ENCODE assay signal across 7 mouse cellular contexts in genomic region chrX:70384917-70385275, GRCm38 (mm10). TPM values are rescaled to one million over a fixed set of nuclear protein-coding genes. Genes with fewer than 3 reads are reported as not detected.
DNase-seq lines count a peak whose midpoint lies in the region; ATAC-seq and TF ChIP-seq lines count a peak whose summit lies in the region.

No protein-coding gene starts in this region.

- no peaks in the 10 kb centered on the region for H3K4me1 ChIP-seq in lung, embryonic 15.5 days
- no peaks in the 10 kb centered on the region for H3K4me1 ChIP-seq in embryonic fibroblast, embryonic 13.5 days (ENCODE audit: control insufficient read depth, insufficient read depth, low read length)
- H3K4me1 ChIP-seq in limb, embryonic 11.5 days (ENCODE audit: control insufficient read depth, insufficient read depth, low read length), result no peaks in the 10 kb centered on the region
- no peaks in the 10 kb centered on the region for H3K4me1 ChIP-seq in olfactory bulb, adult 2 months (ENCODE audit: control insufficient read depth, insufficient read depth, low read length)

- 0 out of 2 replicates have a peak overlapping the region, but pooled peaks have one; percentile 47 for H3K9ac ChIP-seq in lung, embryonic 15.5 days
- no peak overlapping the region for H3K9ac ChIP-seq in limb, embryonic 11.5 days (ENCODE audit: low read length)

- H3K4me2 ChIP-seq in lung, embryonic 15.5 days, result peak overlapping the region; percentile 47
- peak overlapping the region; percentile 36 for H3K4me2 ChIP-seq in limb, embryonic 11.5 days (ENCODE audit: low read depth, severe bottlenecking)

- no peaks in the 10 kb centered on the region for H3K9me3 ChIP-seq in lung, embryonic 15.5 days
- H3K9me3 ChIP-seq in limb, embryonic 11.5 days (ENCODE audit: control insufficient read depth, low read length), result no peaks in the 10 kb centered on the region

- no peak for DNase-seq in lung, postnatal 4 days
- DNase-seq in limb, embryonic 11.5 days (ENCODE audit: low spot score), result no peak
- no peak for DNase-seq in layer of hippocampus, postnatal 10 days (ENCODE audit: low spot score in 2 of 2)

- 39% methylated on average over 3 of the region's 3 CpGs for WGBS in lung, embryonic 15.5 days
- WGBS in limb, embryonic 11.5 days, result 70% methylated on average over 3 of the region's 3 CpGs
- WGBS in olfactory bulb, adult 2 months, result 38% methylated on average over 3 of the region's 3 CpGs

- no peak for TF ChIP-seq CTCF in embryonic fibroblast, embryonic 13.5 days (IDR thresholded peaks at IDR 0.05; ENCODE audit: borderline replicate concordance, insufficient read depth, low read length)
- TF ChIP-seq CTCF in olfactory bulb, adult 2 months (IDR thresholded peaks at IDR 0.05; ENCODE audit: insufficient read depth, low read depth, low read length), result no peak

- H3K27me3 ChIP-seq in lung, embryonic 15.5 days, result no peaks in the 10 kb centered on the region
- H3K27me3 ChIP-seq in limb, embryonic 11.5 days (ENCODE audit: control insufficient read depth, insufficient read depth, low read length), result no peaks in the 10 kb centered on the region

- H3K4me3 ChIP-seq in lung, embryonic 15.5 days, result peak overlapping the region; percentile 52
- peak overlapping the region; percentile 70 for H3K4me3 ChIP-seq in embryonic fibroblast, embryonic 13.5 days (ENCODE audit: insufficient read depth, low read length)
- H3K4me3 ChIP-seq in limb, embryonic 11.5 days (ENCODE audit: low read depth, low read length), result peak overlapping the region; percentile 48
- H3K4me3 ChIP-seq in olfactory bulb, adult 2 months (ENCODE audit: insufficient read depth, low read depth, low read length), result peak overlapping the region; percentile 42

- TF ChIP-seq POLR2A in embryonic fibroblast, embryonic 13.5 days (IDR thresholded peaks at IDR 0.05; ENCODE audit: low read depth, low read length), result no peak; the same call in 1 of the 2 replicates
- no peak for TF ChIP-seq POLR2A in olfactory bulb, adult 2 months (IDR thresholded peaks at IDR 0.05; ENCODE audit: insufficient read depth, low read depth, low read length)

- no peaks in the 10 kb centered on the region for H3K36me3 ChIP-seq in lung, embryonic 15.5 days
- no peaks in the 10 kb centered on the region for H3K36me3 ChIP-seq in limb, embryonic 11.5 days (ENCODE audit: control insufficient read depth, insufficient read depth, low read length)

- no peak for ATAC-seq in lung, embryonic 15.5 days (ENCODE audit: borderline replicate concordance, extremely low read depth, low FRiP score, low TSS enrichment)
- no peak; the same call in 1 of the 2 replicates for ATAC-seq in limb, embryonic 11.5 days (ENCODE audit: insufficient number of reproducible peaks, low FRiP score, low TSS enrichment, low read depth)
- no peak for ATAC-seq in erythroid progenitor cell, adult 5-6 weeks (replicated peaks; ENCODE audit: low FRiP score, poor library complexity, severe bottlenecking)

- H3K27ac ChIP-seq in lung, embryonic 15.5 days, result peak overlapping the region; percentile 79; the same call in 1 of the 2 replicates
- no peak overlapping the region for H3K27ac ChIP-seq in embryonic fibroblast, embryonic 13.5 days (ENCODE audit: insufficient read depth, low read length)
- no peak overlapping the region for H3K27ac ChIP-seq in limb, embryonic 11.5 days (replicated peaks; ENCODE audit: low read depth, low read length)
- H3K27ac ChIP-seq in olfactory bulb, adult 2 months (ENCODE audit: insufficient read depth, low read depth, low read length), result 0 out of 2 replicates have a peak overlapping the region, but pooled peaks have one; percentile 58

RNA-seq across cellular contexts. Expression of gene 1110012L19Rik, which starts 0.8 kb away (rescaled TPM):
- 32.1 and 32.5 TPM in 2 replicates for polyA plus RNA-seq in lung, embryonic 15.5 days (2015; fragmentation: Nextera tagmentation; extraction: Ambion mirVana)
- polyA plus RNA-seq in embryonic fibroblast, embryonic 13.5 days (2011; ENCODE audit: insufficient read length, low read depth, missing spikeins), result 25.0 and 30.1 TPM in 2 replicates
- 25.9 and 26.9 TPM in 2 replicates for polyA plus RNA-seq in limb, embryonic 11.5 days (2014; fragmentation: Nextera tagmentation; extraction: Ambion mirVana)
- not detected in 2 replicates for polyA plus RNA-seq in olfactory bulb, adult 2 months (2012; ENCODE audit: insufficient read depth, insufficient read length, low replicate concordance, missing spikeins)
- 4.6 and 14.1 TPM in 2 replicates for total RNA-seq in erythroid progenitor cell, adult 5-6 weeks (2015; ENCODE audit: low replicate concordance)
- 3.4 and 3.5 TPM in 2 replicates for total RNA-seq in erythroid progenitor cell, adult 5-6 weeks (2017; ENCODE audit: low replicate concordance)
- 10 to 100 TPM; 15.1 to 19.7 TPM for total RNA-seq in layer of hippocampus, postnatal 10 days (2021)

RNA-seq across cellular contexts. Expression of gene Ids, which starts 20.0 kb away (rescaled TPM):
- polyA plus RNA-seq in lung, embryonic 15.5 days (2015; fragmentation: Nextera tagmentation; extraction: Ambion mirVana), result 2.4 and 2.9 TPM in 2 replicates
- polyA plus RNA-seq in embryonic fibroblast, embryonic 13.5 days (2011; ENCODE audit: insufficient read length, low read depth, missing spikeins), result 37.6 and 38.3 TPM in 2 replicates
- 2.6 and 2.9 TPM in 2 replicates for polyA plus RNA-seq in limb, embryonic 11.5 days (2014; fragmentation: Nextera tagmentation; extraction: Ambion mirVana)
- not detected in 2 replicates for polyA plus RNA-seq in olfactory bulb, adult 2 months (2012; ENCODE audit: insufficient read depth, insufficient read length, low replicate concordance, missing spikeins)
- 8.0 and 12.3 TPM in 2 replicates for total RNA-seq in erythroid progenitor cell, adult 5-6 weeks (2015; ENCODE audit: low replicate concordance)
- 1.7 TPM in 1 of 2 replicates, not detected in the other for total RNA-seq in erythroid progenitor cell, adult 5-6 weeks (2017; ENCODE audit: low replicate concordance)
- total RNA-seq in layer of hippocampus, postnatal 10 days (2021), result 100 to 1,000 TPM; 283 to 303 TPM

Comparison
In these comparisons a context has a peak if more than half of its experiments do, and no peak if none do; other contexts are left out.
1. H3K27ac ChIP-seq: peak in lung, embryonic 15.5 days (single experiment) and olfactory bulb, adult 2 months (single experiment); none in embryonic fibroblast, embryonic 13.5 days (single experiment) and limb, embryonic 11.5 days (single experiment).
2. Peak in every context shown above with its lines, with median percentiles within 50 percentile points of each other: H3K4me3 ChIP-seq.